Mouse (Mus musculus): ENCODE results near the gene Gm36176. TPM values are rescaled to one million over a fixed set of nuclear protein-coding genes. Genes with fewer than 3 reads are reported as not detected.
"Not testable (repeated sequence)": the region's sequence is repeated elsewhere in the genome, so short reads cannot be mapped to it uniquely, and the experiment has no call there.

Gm36176 gene
- not detected in 2 replicates for polyA plus RNA-seq (2012; rRNA removed)

DNA sequence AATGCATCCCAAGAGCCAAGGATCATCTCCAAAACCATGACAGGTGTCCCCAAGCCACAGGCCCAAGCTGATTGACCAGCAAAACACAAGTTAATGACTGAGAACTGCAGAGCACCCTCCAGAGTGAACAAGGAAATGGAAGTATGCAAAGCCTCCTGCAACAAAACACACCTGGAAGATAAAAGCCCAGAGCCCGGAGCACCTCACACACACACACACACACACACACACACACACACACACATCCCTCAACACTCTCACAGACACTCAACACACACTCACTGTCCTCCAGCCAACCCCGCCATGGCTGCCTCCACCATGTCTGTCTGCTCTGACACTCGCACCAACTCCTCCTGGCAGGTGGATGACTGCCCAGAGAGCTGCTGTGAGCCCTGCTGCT is at the start of gene Gm36176:
Gm36176 (plus strand) TSS at position 301 of the 400 bp plus-strand sequence.
- DNase-seq (ENCODE audit: low read depth): no peak

DNA sequence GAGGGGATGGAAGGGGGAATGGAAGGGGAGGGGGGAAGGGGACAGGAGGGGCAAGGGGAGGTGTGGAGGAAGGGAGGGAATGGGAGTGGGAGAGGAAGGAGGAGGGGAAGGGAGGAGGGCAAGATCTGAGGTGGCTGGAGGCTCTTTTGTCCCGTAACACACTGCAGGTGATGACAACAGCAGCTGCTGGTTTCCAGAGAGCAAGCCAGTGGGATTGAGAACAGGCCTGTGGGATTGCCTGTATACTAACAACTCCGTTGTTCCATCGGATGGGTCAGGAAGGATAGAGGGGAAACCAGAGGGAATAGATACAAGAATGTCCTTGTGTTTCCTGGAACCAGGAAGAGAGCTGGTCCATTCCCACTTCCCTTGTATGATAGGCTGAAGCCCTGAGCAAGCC is 48.9 kb upstream of the Gm36176 start:
- no peak for DNase-seq (ENCODE audit: low read depth)

DNA sequence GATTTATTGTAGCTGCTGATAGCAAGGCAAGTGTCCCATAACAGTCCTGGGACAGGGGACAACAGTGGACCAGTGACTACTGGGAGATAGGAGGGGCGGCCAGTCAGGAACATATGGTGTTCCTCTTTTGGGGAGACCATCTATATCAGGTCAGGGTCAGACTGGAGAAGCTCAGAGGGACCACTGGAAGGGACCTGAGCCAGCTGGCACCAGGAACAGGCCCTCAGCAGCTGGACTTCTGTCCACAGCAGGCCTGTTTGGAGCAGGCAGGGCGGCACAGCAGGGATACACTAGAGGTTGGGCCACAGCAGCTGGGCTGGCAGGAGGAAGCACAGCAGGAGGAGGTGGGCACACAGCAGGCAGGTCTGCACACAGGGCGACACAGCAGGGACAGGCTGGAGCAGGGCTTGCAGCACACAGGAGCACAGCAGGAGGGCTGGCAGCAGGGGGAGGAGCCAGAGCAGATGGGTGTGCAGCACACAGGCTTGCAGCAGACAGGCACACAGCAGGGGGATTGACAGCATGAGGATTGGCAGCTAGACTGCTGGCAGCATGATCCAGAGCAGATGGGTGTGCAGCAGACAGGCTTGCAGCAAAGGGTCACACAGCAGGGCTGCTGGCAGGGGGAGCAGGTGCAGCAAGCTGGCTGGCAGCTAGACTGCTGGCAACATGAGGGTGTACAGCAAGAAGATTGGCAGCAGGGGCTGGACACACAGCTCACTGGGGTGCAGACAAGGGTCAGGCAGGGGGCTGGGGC is 48.3 kb upstream of the Gm36176 start:
- not testable (repeated sequence) for DNase-seq (ENCODE audit: low read depth)

DNA sequence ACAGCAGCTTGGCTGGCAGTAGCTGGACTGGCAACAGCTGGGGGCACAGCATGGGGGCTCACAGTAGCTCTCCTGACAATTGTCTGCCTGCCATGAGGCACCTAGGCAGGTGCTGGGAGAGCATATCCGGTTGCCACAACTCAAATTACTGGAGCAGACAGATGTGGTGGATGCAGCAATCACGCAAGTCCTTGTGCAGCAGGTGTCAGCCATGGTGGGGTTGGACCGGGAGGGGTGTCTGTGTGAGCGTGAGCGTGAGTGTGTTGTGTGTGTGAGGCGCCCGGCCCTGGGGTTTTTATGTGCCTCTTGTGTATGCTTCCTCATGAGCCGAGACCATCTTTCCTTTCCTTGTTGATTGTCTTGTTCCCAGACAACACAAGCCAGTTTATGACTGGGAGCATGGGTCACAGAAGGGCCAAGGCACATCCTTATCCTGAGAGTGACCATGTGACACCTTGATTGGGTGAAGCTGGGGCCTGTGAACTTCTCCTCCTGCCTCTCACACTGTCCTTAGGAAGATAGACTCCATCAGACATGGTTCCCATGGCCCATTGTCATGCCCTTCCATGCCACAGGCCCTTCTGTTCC is 47.6 kb upstream of the Gm36176 start, which contains the start of gene Gm19668:
Gm19668 (minus strand) TSS at position 213 of the 588 bp plus-strand sequence.
- no peak for DNase-seq (ENCODE audit: low read depth)

DNA sequence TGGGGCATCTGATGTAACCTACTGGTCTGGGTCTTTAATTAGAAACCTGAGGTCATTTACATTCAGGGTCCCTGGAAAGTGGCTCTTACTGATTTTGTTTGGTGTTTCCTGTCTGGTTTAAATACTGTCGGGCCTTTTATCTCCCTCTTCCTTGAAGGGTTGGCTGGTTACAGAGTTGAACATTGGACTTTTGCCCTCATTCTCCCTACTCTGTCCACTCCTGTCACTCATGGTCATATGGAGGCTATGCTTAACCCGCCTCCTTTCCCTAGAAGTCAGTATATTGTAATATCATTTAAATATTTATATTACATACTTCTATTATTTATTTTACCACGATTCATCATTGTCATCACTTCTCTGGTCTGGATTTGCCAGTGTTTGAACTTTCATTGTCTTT is 42.5 kb upstream of the Gm36176 start:
- DNase-seq (ENCODE audit: low read depth): no peak

DNA sequence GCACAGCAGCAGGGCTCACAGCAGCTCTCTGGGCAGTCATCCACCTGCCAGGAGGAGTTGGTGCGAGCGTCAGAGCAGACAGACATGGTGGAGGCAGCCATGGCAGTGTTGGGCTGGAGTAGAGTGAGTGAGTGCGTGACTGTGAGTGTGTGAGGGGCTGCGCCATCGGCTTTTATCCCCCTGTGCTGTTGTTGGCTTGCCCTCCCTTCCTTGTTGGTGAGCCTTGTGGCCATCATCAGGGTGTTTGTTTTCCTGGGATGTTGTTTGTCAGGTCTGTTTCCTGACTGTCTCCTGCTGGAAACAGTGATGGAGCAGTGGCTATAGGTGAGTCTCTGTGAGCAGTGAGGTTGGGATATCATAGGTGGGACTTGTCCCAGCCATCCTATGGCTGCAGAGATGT is 34.9 kb upstream of the Gm36176 start, which contains the start of gene Gm9507:
Gm9507 (minus strand) TSS at position 101 of the 400 bp plus-strand sequence.
- DNase-seq (ENCODE audit: low read depth): no peak

DNA sequence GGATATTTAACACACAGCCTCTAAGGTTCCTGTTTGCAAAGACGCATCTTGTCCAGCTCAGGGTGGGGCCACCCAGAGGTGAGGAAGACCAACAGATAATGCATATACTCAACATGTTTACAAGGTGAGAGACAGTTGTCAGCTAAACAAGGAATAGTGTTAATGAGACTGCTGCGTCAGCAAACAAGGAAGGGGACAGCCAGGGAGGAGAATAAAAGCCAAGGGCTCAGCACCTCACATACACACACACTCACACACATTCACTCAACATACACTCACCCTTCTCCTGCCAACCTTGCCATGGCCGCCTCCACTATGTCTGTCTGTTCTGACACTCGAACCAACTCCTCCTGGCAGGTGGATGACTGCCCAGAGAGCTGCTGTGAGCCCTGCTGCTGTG is 32.2 kb upstream of the Gm36176 start, which contains the start of gene Gm2696:
Gm2696 (plus strand) TSS at position 301 of the 400 bp plus-strand sequence.
- DNase-seq (ENCODE audit: low read depth): no peak

DNA sequence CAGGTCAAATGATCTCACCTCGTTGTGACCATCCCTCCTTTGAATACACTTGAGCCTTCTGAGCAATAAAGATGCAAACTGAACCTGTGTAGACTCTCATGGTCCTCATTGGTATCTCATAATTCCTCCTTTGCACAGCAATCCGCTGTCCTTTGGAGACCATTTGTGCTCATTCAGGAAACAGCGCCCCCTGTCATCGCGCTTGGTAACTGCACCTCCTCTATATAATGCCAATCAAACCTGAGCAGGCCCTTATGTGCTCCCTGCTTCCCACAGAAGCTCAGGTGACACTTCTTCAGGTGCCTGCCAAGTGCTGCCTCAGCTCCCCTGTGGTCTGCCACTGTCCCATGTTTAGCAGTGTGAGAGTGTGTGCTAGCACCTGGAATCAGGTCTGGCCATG is 31.1 kb upstream of the Gm36176 start:
- DNase-seq (ENCODE audit: low read depth): no peak

DNA sequence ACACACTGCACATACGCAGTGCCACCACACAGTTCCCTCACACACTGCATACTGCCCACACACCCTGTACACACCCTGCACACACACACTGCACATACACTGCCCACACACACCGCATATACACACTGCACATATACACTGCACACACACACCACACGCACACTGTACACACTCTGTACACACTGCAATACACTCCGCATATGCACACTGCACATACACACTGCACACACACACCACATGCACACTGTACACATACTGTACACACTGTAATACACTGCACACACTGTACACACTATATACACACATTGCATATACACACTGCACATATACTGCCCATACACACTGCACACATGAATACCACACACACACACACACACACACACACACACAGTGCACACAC is 28.1 kb upstream of the Gm36176 start:
- no peak for DNase-seq (ENCODE audit: low read depth)

DNA sequence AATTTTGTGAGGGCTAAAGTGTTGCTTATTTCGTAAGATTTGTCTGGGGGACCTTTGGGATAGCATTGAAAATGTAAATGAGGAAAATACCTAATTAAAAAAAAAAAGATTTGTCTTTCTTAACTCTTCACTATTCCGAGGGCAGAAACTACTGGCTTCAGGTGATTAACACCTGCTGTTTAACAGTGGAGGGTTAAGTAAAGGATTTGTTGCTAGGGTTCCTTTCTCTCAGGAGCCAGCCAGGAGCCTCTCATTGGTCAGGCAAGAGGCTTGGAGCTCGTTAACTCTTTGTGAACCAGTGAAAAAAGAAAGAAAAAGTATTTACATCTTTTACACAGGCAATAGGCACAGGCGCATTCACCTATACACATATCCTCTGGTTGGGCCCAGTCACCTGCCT is 27.4 kb upstream of the Gm36176 start:
- DNase-seq (ENCODE audit: low read depth): no peak

DNA sequence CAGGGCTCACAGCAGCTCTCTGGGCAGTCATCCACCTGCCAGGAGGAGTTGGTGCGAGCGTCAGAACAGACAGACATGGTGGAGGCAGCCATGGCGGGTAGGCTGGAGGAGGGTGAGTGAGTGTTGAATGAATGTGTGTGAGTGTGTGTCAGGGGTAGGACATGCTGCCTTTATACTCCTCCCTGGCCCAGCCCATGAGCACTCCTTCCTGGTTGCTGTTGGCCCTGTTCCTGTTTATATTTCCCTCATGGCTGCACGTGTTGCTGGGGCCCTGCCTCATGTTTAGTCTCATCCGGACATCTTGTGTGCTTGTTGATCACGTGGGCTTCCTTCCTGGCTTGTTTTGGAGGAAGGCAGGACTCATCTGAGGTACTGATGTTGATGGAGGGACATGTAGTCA is 19.7 kb upstream of the Gm36176 start, which contains the start of gene Krtap10-4:
Krtap10-4 (minus strand) TSS at position 145 of the 400 bp plus-strand sequence.
- no peak for DNase-seq (ENCODE audit: low read depth)

DNA sequence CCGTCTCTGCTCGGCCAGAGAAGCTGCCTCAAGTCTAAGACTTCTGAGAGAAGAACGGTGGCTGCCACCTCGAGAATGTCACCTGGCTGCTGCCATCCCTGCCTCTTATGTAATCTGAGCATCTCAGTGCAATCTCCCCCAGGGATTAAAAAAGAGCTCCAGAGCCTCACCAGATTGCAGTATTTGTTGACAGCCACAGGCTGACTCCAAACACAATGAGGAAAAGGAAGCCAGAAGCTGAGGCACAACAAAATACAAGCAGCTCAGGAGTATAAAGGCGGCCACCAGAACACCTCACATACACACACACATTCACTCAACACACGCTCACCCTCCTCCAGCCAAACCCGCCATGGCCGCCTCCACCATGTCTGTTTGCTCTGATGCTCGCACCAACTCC is 11.0 kb upstream of the Gm36176 start, which contains the start of gene Krtap10-10:
Krtap10-10 (plus strand) TSS at position 301 of the 400 bp plus-strand sequence.
- no peak for DNase-seq (ENCODE audit: low read depth)

DNA sequence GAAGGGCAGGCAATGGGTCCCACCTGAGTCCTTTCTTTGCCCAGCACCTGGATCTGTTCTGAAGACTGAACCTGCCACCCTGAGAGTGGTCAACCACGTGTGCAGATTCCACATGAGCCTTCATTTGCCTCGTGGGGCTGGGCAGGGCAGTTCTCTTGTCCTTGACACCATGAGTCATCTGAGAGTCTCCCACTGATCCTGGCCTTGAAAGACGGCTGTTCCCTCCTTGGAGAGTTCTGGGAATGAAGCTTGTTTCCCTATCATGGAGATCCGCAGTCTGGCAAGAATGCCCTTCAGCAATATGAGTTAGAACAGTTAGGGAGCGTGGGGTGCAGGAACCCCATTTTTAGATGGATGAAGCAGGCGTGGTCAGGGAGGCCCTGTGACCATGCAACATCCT is 7.6 kb upstream of the Gm36176 start:
- no peak for DNase-seq (ENCODE audit: low read depth)

DNA sequence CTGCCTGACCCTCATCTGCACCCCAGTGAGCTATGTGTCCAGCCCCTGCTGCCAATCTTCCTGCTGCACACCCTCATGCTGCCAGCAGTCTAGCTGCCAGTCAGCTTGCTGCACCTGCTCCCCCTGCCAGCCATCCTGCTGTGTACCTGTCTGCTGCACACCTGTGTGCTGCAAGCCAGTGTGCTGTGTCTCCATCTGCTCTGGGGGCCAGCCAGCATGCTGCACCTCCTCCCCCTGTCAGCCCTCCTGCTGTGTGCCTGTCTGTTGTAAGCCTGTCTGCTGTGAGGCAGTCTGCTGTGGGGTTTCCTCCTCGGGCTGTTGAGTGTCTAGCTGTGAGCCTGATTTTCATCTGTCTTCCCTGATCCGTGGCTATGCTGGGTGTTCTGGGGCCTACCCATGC is 358 bp downstream of the Gm36176 start:
- no peak for DNase-seq (ENCODE audit: low read depth)

DNA sequence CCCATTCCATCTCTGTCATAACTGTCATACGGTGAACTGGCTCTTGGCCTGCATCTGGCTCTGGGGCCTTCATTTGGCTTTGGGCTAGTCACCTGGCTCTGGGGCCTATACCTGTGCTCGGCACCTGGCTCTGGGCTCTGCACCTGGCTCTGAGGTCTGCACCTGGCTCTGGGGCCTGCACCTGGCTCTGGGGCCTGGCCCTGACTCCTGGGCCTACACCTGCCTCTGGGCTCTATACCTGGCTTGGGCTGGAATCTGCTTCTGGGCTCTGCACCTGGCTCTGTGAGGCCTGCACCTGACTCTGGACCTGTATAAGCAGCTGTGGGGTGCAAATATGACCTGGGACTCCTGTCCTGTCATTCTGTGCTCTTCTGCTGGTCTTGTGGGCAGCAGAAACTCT is 935 bp downstream of the Gm36176 start:
- no peak for DNase-seq (ENCODE audit: low read depth)

DNA sequence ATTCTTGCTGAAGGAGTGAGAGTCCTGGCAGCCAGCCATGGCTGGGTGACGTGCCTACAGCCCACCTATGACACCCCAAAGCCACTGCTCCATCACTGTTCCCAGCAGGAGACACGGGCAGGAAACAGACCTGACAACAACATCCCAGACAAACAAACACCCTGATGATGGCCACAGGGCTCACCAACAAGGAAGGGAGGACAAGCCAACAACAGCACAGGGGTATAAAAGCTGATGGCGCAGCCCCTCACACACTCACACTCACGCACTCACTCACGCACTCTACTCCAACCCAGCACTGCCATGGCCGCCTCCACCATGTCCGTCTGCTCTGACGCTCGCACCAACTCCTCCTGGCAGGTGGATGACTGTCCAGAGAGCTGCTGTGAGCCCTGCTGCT is 6.0 kb downstream of the Gm36176 start, which contains the start of gene Gm10318:
Gm10318 (plus strand) TSS at position 301 of the 400 bp plus-strand sequence.
- no peak for DNase-seq (ENCODE audit: low read depth)

DNA sequence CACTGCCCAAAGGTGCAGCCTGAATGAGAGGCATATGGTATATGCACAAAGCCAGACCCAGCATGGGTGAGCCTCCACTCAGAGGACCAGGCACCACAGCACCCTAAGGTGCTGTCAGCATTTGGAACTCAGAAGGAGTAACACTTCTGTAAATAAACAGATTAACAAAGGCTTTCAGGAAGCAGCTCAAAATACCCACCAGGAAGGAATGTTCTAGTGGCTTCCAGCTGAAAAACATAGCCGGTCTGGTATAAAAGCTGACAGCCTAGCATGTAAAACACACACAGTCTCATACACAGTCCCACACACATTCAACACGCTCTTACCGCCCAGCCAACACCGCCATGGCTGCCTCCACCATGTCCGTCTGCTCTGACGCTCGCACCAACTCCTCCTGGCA is 15.1 kb downstream of the Gm36176 start, which contains the start of gene Gm3285:
Gm3285 (plus strand) TSS at position 301 of the 400 bp plus-strand sequence.
- no peak for DNase-seq (ENCODE audit: low read depth)

DNA sequence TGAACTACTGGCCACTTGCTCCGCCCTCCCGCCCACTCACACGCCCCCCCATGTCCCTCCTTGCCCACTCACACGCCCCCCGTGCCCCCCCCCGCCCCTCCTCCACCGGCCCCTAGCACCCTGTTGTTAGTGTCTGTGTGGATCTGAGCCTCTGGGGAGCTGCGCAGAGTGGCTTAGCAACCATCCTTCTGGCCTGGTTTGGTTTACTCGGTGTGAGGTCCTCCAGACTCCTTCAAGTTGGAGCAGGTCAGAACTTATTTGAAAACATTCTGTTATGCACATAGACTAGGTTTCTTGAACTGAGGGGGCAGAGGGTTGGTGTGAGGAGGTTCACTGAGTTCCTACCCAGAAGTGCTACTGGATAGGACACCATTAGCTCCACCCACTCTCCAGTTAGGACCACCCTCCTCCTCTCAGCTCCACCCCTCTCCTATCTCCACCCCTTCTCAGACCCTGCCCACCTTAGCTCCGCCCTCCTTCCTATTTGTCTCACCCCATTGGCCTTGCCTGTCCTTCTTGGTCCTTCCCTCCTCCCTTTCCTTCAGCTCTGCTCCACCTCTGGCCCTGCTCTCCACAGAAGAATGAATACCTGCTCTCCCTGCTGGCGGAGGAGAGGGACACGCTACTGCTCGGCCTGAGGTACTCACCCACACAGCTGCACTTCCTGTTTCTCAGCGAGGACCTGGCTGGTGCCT is 17.6 kb downstream of the Gm36176 start:
- DNase-seq (ENCODE audit: low read depth): peak; percentile 63

DNA sequence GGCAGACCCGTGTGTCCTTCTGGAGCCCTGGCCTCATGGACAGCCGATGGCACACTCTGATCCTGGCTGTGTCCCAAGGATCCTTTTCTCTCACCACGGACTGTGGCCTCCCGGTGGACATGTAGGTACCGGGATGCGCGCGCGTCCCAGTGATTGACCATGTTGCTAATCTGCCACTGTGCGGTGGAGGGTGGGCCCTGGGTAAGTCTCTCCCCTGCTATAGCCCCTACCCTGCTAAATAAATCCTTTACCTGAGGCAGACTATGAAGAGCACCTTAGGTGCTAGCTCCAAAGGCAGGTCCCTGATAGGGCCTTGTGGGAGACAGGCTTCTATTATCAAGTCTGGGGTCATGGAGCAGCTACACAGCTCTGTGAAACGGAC is 18.1 kb downstream of the Gm36176 start:
- DNase-seq (ENCODE audit: low read depth): no peak

DNA sequence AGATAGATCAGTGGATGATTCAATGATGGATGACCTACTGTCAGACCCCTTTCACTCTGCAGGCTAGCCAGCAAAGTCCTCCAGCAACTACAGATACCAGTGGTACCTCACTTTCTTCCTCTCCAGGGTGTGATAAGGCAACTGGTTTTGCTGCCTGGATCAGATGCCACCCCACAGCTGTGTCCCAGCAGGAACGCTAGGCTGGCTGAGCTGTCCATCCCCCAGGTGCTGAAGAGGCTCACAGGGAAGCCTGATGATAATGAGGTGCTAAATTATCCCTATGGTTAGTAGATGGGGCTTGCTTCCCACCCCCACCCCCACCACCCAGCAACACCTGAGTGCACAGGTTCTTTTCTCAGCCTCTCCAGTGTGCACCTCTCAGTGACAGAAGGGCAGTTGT is 20.9 kb downstream of the Gm36176 start:
- no peak for DNase-seq (ENCODE audit: low read depth)

DNA sequence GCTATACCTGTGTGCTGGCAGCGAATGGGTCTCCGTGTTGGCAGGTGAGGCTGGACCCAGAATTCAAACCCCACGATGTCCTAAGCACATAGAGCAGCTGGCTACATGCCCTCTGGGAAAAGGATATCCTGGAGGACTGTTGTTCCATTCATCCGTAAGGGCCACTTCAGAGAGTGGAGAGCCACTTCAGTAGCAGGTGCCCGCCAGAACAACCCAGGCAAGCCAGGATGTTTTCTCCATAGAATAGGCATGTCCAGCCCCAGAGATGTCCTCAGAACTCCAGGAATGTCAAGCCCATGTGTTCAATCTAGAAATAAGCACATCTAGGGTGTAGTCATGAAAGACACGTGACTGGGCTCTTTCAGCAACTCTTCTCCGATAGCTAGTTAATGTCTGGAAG is 23.0 kb downstream of the Gm36176 start:
- DNase-seq (ENCODE audit: low read depth): no peak

DNA sequence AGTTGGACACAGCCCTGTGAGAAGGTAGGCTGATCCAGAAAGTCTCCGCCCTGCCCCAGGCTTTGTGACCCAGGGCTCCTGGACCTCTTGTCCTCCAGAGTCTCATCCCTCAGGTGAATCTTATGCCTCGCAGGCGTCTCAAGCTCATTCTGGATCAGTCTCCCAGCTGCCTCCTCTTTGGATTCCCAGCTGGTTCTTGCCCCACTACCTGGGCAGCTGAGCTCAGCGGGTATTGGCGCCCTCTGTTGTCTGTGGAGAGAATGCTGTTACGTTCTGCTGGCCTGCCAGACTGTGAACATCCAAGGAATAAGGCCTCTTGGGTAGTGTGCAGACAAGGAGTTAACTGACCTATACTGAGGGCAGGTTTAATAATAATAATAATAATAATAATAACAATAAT is 32.4 kb downstream of the Gm36176 start:
- no peak for DNase-seq (ENCODE audit: low read depth)
